Mouse (Mus musculus) right cerebral cortex, postnatal 36 days (tissue): ENCODE data around the gene Slc22a14.

ENCODE experiments used
- DNase-seq, 2 experiments: peaks; one replicate each; pipeline ENCODE4 v3.0.0; 2022; ENCODE audit warnings: low spot score in 2 of 2, mixed read lengths in 1 of 2

Gene Slc22a14

GRCm38 (mm10) chr9:119205756-119206155 is 159.6 kb downstream of the Slc22a14 start:
- DNase-seq, result no peak

- DNase-seq, result no peak
Observed at GRCm38 (mm10) chr9:119203617-119204016, 161.7 kb downstream of the Slc22a14 start.

- no peak for DNase-seq
Observed at GRCm38 (mm10) chr9:119201653-119202052, 163.7 kb downstream of the Slc22a14 start.

GRCm38 (mm10) chr9:119199151-119199861 is 166.0 kb downstream of the Slc22a14 start:
- no peak for DNase-seq

- no peak for DNase-seq
Observed at GRCm38 (mm10) chr9:119192202-119192990, 173.0 kb downstream of the Slc22a14 start.

- no peak for DNase-seq
Observed at GRCm38 (mm10) chr9:119181241-119181728, 184.1 kb downstream of the Slc22a14 start.

- no peak for DNase-seq
Observed at GRCm38 (mm10) chr9:119179292-119179691, 186.1 kb downstream of the Slc22a14 start.

GRCm38 (mm10) chr9:119167608-119168007 is 197.7 kb downstream of the Slc22a14 start:
- DNase-seq, result no peak

GRCm38 (mm10) chr9:119165548-119165947 is 199.8 kb downstream of the Slc22a14 start:
- no peak for DNase-seq

- no peak for DNase-seq
Observed at GRCm38 (mm10) chr9:119164743-119165142, 200.6 kb downstream of the Slc22a14 start.

GRCm38 (mm10) chr9:119160689-119161088 is 204.7 kb downstream of the Slc22a14 start:
- DNase-seq, result no peak

- DNase-seq, result no peak
Observed at GRCm38 (mm10) chr9:119158861-119159260, 206.5 kb downstream of the Slc22a14 start, which contains the start of gene Gm47289. Gene Gm47289, plus strand, starts transcription at chr9:119159161.

- DNase-seq, result peak; percentile 41 to 64
Observed at GRCm38 (mm10) chr9:119156278-119157201, 208.8 kb downstream of the Slc22a14 start, which contains the start of gene Acaa1b. Gene Acaa1b, minus strand, starts transcription at chr9:119157093.

- DNase-seq, result no peak
Observed at GRCm38 (mm10) chr9:119155826-119156225, 209.5 kb downstream of the Slc22a14 start.

GRCm38 (mm10) chr9:119155416-119155815 is 209.9 kb downstream of the Slc22a14 start:
- no peak for DNase-seq

- DNase-seq, result no peak
Observed at GRCm38 (mm10) chr9:119151751-119152150, 213.6 kb downstream of the Slc22a14 start.

- no peak for DNase-seq
Observed at GRCm38 (mm10) chr9:119149601-119150000, 215.8 kb downstream of the Slc22a14 start.

GRCm38 (mm10) chr9:119146098-119146770 is 219.1 kb downstream of the Slc22a14 start:
- no peak for DNase-seq

- DNase-seq, result no peak
Observed at GRCm38 (mm10) chr9:119145638-119146037, 219.7 kb downstream of the Slc22a14 start.

GRCm38 (mm10) chr9:119145137-119145536 is 220.2 kb downstream of the Slc22a14 start:
- DNase-seq, result no peak

- no peak for DNase-seq
Observed at GRCm38 (mm10) chr9:119144696-119145095, 220.7 kb downstream of the Slc22a14 start.
